Mouse (Mus musculus): Measurements from ENCODE around the gene Cib4. TPM values are rescaled to one million over a fixed set of nuclear protein-coding genes. Genes with fewer than 3 reads are reported as not detected.
A peak's percentile ranks its signal among the peaks of the same experiment; 100 is the strongest.

The Cib4 gene
- polyA plus RNA-seq, 1 experiment from 2014 or later, result not detected

GRCm38 (mm10) chr5:30591205-30591731 lies 45.6 kb upstream of the Cib4 start:
- Histone ChIP-seq H3K4me3 (ENCODE audit: low read depth, low read length) (no peak overlapping the region), H3K9ac (replicated peaks) (no peak overlapping the region), H3K36me3 (replicated peaks; ENCODE audit: insufficient read depth, low read length) (no peaks in the 10 kb centered on the region), H3K4me1 (ENCODE audit: insufficient read depth) (peaks cover 20% of the 10 kb centered on the region), H3K4me2 (ENCODE audit: low read depth, low read length) (no peak overlapping the region), H3K9me3 (ENCODE audit: low read length) (no peaks in the 10 kb centered on the region), H3K27me3 (ENCODE audit: insufficient read depth, low read length) (peaks cover 43% of the 10 kb centered on the region), H3K27ac (ENCODE audit: low read depth) (no peak overlapping the region)
- 39% methylated on average over 5 of the region's 5 CpGs for WGBS (ENCODE audit: insufficient replicate concordance)
- no peak for DNase-seq
- no peak for TF ChIP-seq EP300 (IDR thresholded peaks at IDR 0.05; ENCODE audit: low read depth)
- no peak for TF ChIP-seq CTCF (IDR thresholded peaks at IDR 0.05; ENCODE audit: low read depth)
- ATAC-seq, result no peak

DNA sequence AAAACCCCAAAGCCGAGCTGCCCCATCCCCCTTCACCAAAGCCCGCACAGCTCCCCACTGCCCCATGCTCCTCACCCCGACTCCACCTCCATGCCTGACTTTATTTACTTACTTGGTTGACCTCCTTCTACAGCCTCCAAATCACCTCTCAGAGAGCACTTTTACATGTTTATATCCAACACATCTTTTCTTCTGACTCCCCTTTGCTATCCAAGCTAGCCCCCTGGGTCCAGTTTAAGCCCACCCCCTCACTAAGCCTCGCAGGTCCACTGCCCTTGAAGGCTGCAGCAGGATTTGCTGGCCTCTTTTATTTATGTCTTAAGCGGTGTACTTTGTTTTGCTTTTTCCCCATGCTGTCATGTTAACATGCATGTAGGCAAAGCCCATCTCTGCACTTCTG lies 44.6 kb upstream of the Cib4 start:
- no peak for TF ChIP-seq CTCF (IDR thresholded peaks at IDR 0.05; ENCODE audit: low read depth)
- TF ChIP-seq EP300 (IDR thresholded peaks at IDR 0.05; ENCODE audit: low read depth), result no peak
- 48% methylated on average over 5 of the region's 5 CpGs for WGBS (ENCODE audit: insufficient replicate concordance)

DNA sequence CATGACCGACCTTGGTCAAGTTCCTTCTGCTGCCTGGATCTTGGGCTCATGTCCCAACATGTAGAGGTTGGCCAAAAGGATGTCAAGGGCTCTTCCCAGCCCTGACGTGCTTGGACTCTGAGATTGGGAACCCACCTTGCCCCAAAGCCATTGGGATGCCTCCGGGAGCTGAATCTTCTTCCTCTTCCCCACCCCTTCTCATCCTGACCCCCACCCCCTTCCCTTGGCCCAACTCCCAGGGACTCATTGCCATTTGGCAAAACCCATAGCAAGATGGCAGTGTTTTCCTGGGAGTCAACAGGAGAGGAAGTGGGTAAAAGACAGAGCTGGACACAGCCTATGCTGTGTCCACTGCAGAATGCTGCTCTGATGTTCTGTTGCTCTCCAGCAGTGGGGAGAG lies 43.9 kb upstream of the Cib4 start:
- Histone ChIP-seq H3K4me1 (ENCODE audit: insufficient read depth) (peaks cover 13% of the 10 kb centered on the region), H3K9ac (replicated peaks) (no peak overlapping the region), H3K36me3 (replicated peaks; ENCODE audit: insufficient read depth, low read length) (no peaks in the 10 kb centered on the region), H3K27me3 (ENCODE audit: insufficient read depth, low read length) (peaks cover 51% of the 10 kb centered on the region), H3K4me2 (ENCODE audit: low read depth, low read length) (no peak overlapping the region), H3K27ac (ENCODE audit: low read depth) (no peak overlapping the region), H3K4me3 (ENCODE audit: low read depth, low read length) (no peak overlapping the region), H3K9me3 (ENCODE audit: low read length) (no peaks in the 10 kb centered on the region)
- ATAC-seq (no peak), DNase-seq (no peak)
- no peak for TF ChIP-seq CTCF (IDR thresholded peaks at IDR 0.05; ENCODE audit: low read depth)
- no peak for TF ChIP-seq EP300 (IDR thresholded peaks at IDR 0.05; ENCODE audit: low read depth)
- WGBS (ENCODE audit: insufficient replicate concordance), result 61% methylated on average over 3 of the region's 3 CpGs

More for the DNA sequence above, 44.6 kb upstream of the Cib4 start:
- H3K27ac ChIP-seq (ENCODE audit: low read depth), result no peak overlapping the region
- H3K9ac ChIP-seq (replicated peaks), result no peak overlapping the region
- H3K27me3 ChIP-seq (ENCODE audit: insufficient read depth, low read length), result peaks cover 49% of the 10 kb centered on the region
- H3K4me1 ChIP-seq (ENCODE audit: insufficient read depth), result peaks cover 18% of the 10 kb centered on the region
- no peaks in the 10 kb centered on the region for H3K9me3 ChIP-seq (ENCODE audit: low read length)
- no peaks in the 10 kb centered on the region for H3K36me3 ChIP-seq (replicated peaks; ENCODE audit: insufficient read depth, low read length)
- no peak overlapping the region for H3K4me3 ChIP-seq (ENCODE audit: low read depth, low read length)
- no peak overlapping the region for H3K4me2 ChIP-seq (ENCODE audit: low read depth, low read length)
- ATAC-seq (no peak), DNase-seq (no peak)

DNA sequence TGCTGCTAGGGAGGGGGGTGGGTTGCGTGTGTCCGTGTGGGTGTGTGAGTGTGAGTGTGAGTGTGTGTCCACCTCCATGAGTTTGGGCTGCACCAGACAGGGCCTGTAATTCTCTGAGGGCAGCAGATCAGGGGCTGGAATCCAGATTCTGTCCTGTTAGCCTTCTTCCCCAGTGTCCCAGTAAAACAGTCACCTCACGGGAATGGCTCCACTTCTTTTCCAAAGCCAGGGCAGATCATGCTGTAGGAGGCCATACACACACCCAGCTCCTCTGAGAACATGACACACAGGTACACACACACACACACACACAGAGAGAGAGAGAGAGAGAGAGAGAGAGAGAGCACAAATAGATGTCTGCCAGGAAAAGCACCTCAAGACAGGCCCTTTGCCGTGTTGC lies 43.4 kb upstream of the Cib4 start:
- no peak for ATAC-seq
- H3K9me3 ChIP-seq (ENCODE audit: low read length), result no peaks in the 10 kb centered on the region
- H3K4me2 ChIP-seq (ENCODE audit: low read depth, low read length), result no peak overlapping the region
- WGBS (ENCODE audit: insufficient replicate concordance), result 62% methylated on average over 4 of the region's 4 CpGs
- H3K4me1 ChIP-seq (ENCODE audit: insufficient read depth), result peaks cover 13% of the 10 kb centered on the region
- peaks cover 51% of the 10 kb centered on the region for H3K27me3 ChIP-seq (ENCODE audit: insufficient read depth, low read length)
- no peak for DNase-seq
- H3K36me3 ChIP-seq (replicated peaks; ENCODE audit: insufficient read depth, low read length), result no peaks in the 10 kb centered on the region
- no peak for TF ChIP-seq EP300 (IDR thresholded peaks at IDR 0.05; ENCODE audit: low read depth)
- no peak for TF ChIP-seq CTCF (IDR thresholded peaks at IDR 0.05; ENCODE audit: low read depth)
- no peak overlapping the region for H3K9ac ChIP-seq (replicated peaks)
- peak overlapping the region; percentile 33; the same call in 1 of the 2 replicates for H3K4me3 ChIP-seq (ENCODE audit: low read depth, low read length)
- no peak overlapping the region for H3K27ac ChIP-seq (ENCODE audit: low read depth)

DNA sequence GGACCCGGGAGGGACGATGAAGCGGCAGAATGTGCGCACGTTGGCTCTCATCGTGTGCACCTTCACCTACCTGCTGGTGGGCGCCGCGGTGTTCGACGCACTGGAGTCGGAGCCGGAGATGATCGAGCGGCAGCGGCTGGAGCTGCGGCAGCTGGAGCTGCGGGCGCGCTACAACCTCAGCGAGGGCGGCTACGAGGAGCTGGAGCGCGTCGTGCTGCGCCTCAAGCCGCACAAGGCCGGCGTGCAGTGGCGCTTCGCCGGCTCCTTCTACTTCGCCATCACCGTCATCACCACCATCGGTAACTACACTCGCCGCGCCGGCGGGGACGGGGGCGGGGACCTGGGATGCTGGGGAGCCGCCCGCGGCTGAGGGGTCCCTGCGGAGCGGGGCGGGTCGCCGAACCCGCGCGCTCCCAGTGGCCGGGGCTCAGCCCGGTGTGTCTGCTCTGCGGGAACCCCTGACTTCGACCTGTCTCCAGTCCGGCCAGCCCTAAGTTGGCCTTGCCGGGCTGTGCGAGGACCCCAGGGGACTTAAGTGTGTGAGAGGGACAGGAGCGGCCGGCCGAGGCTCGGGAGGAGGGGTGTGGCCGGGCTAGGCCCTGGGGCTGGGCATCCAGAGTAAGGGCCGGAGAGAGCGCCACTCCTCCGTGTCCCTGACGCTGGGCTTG lies 42.8 kb upstream of the Cib4 start:
- peak overlapping the region; percentile 64 for H3K4me2 ChIP-seq (ENCODE audit: low read depth, low read length)
- ATAC-seq (peak; percentile 55), DNase-seq (peak; percentile 29)
- H3K36me3 ChIP-seq (replicated peaks; ENCODE audit: insufficient read depth, low read length), result no peaks in the 10 kb centered on the region
- 1% methylated on average over 52 of the region's 70 CpGs for WGBS (ENCODE audit: insufficient replicate concordance)
- peaks cover 11% of the 10 kb centered on the region for H3K4me1 ChIP-seq (ENCODE audit: insufficient read depth)
- no peak overlapping the region for H3K27ac ChIP-seq (ENCODE audit: low read depth)
- TF ChIP-seq CTCF (IDR thresholded peaks at IDR 0.05; ENCODE audit: low read depth) (no peak), EP300 (IDR thresholded peaks at IDR 0.05; ENCODE audit: low read depth) (no peak)
- no peaks in the 10 kb centered on the region for H3K9me3 ChIP-seq (ENCODE audit: low read length)
- peaks cover 51% of the 10 kb centered on the region for H3K27me3 ChIP-seq (ENCODE audit: insufficient read depth, low read length)
- H3K4me3 ChIP-seq (ENCODE audit: low read depth, low read length), result peak overlapping the region; percentile 33
- no peak overlapping the region for H3K9ac ChIP-seq (replicated peaks)

GRCm38 (mm10) chr5:30587681-30588300 lies 42.2 kb upstream of the Cib4 start, which contains the start of gene Kcnk3:
Gene Kcnk3 (plus strand): TSS chr5:30588170.
- peaks cover 9% of the 10 kb centered on the region for H3K4me1 ChIP-seq (ENCODE audit: insufficient read depth)
- peak within 1 kb of the TSS; percentile 64 for H3K4me2 ChIP-seq (ENCODE audit: low read depth, low read length)
- peaks cover 48% of the 10 kb centered on the region for H3K27me3 ChIP-seq (ENCODE audit: insufficient read depth, low read length)
- H3K36me3 ChIP-seq (replicated peaks; ENCODE audit: insufficient read depth, low read length), result no peaks in the 10 kb centered on the region
- H3K27ac ChIP-seq (ENCODE audit: low read depth), result no peak within 1 kb of the TSS
- no peaks in the 10 kb centered on the region for H3K9me3 ChIP-seq (ENCODE audit: low read length)
- no peak for TF ChIP-seq EP300 (IDR thresholded peaks at IDR 0.05; ENCODE audit: low read depth)
- no peak for TF ChIP-seq CTCF (IDR thresholded peaks at IDR 0.05; ENCODE audit: low read depth)
- H3K4me3 ChIP-seq (ENCODE audit: low read depth, low read length), result peak within 1 kb of the TSS; percentile 33
- no peak within 1 kb of the TSS for H3K9ac ChIP-seq (replicated peaks)
- ATAC-seq, result peak; percentile 74
- WGBS (ENCODE audit: insufficient replicate concordance), result under 1% methylated on average over 18 of the region's 54 CpGs
- DNase-seq, result peak; percentile 79
